Mouse (Mus musculus) stomach, postnatal 0 days (tissue): ENCODE results near the gene Bcl2l11. TPM values are rescaled to one million over a fixed set of nuclear protein-coding genes. Genes with fewer than 3 reads are reported as not detected.
"Not testable (repeated sequence)": the region's sequence is repeated elsewhere in the genome, so short reads cannot be mapped to it uniquely, and the experiment has no call there.

ENCODE experiments used
- ATAC-seq: fragments of 200-750 bp; cut with Nextera tagmentation; 2 replicates; pipeline ENCODE4 v1.8.0; 2017; ENCODE audit not compliant: low FRiP score, low TSS enrichment
- DNase-seq: peaks from one replicate; pipeline ENCODE4 v3.0.0-alpha.2; 2016; ENCODE audit warnings: low spot score
- H3K27ac ChIP-seq: fragments of 300-500 bp; sonication (generic); replicated peaks from 2 replicates; pipeline ENCODE4 v1.5.1; 2014; ENCODE audit warnings: mild to moderate bottlenecking, control low read depth
- H3K27me3 ChIP-seq: fragments of 300-500 bp; sonication (generic); 2 replicates; pipeline ENCODE4 v1.6.1; 2014; ENCODE audit warnings: low read length; ENCODE audit not compliant: control insufficient read depth, insufficient read depth
- H3K36me3 ChIP-seq: fragments of 300-500 bp; sonication (generic); 2 replicates; pipeline ENCODE4 v1.6.1; 2014; ENCODE audit warnings: low read length, mixed read lengths; ENCODE audit not compliant: control insufficient read depth, insufficient read depth
- H3K4me1 ChIP-seq: fragments of 300-500 bp; sonication (generic); replicated peaks from 2 replicates; pipeline ENCODE4 v1.6.1; 2014; ENCODE audit warnings: antibody characterized with exemption; ENCODE audit not compliant: control insufficient read depth, insufficient read depth
- H3K4me2 ChIP-seq: fragments of 300-500 bp; sonication (generic); replicated peaks from 2 replicates; pipeline ENCODE4 v1.6.1; 2014; ENCODE audit warnings: low read depth, mild to moderate bottlenecking, control low read depth, moderate library complexity
- H3K4me3 ChIP-seq: fragments of 300-500 bp; sonication (generic); 2 replicates; pipeline ENCODE4 v1.5.1; 2014; ENCODE audit warnings: low read depth, low read length, control low read depth
- H3K9ac ChIP-seq: fragments of 300-500 bp; sonication (generic); 2 replicates; pipeline ENCODE4 v1.6.1; 2014; ENCODE audit warnings: mild to moderate bottlenecking, low read length, control low read depth, mixed read lengths
- H3K9me3 ChIP-seq: fragments of 300-500 bp; sonication (generic); 2 replicates; pipeline ENCODE4 v1.6.1; 2016; ENCODE audit warnings: low read length; ENCODE audit not compliant: control insufficient read depth
- CTCF ChIP-seq: IDR thresholded peaks from 2 replicates; pipeline ENCODE4 v1.5.1; 2016; ENCODE audit warnings: antibody characterized with exemption, low read depth, mild to moderate bottlenecking, moderate library complexity
- EP300 ChIP-seq: optimal IDR thresholded peaks from 2 replicates; pipeline ENCODE3; 2016; ENCODE audit warnings: antibody characterized with exemption
- WGBS: fragments of 180-500 bp; shearing (Covaris S2); extraction: QIAGEN DNeasy Blood & Tissue Kit; methylation state at CpG from one replicate; pipeline ENCODE4 v1.1.7; 2014; 5-methylcytosine and 5-hydroxymethylcytosine counted together
- polyA plus RNA-seq: library from polyadenylated mRNA; unstranded; fragments of >200 nt; fragmentation: Nextera tagmentation; extraction: Ambion mirVana; gene quantifications from 2 replicates; pipeline ENCODE4 v1.2.1, GENCODE M21; 2015

Gene Bcl2l11
- polyA plus RNA-seq, 1 experiment from 2014 or later, result 6.2 TPM

DNA sequence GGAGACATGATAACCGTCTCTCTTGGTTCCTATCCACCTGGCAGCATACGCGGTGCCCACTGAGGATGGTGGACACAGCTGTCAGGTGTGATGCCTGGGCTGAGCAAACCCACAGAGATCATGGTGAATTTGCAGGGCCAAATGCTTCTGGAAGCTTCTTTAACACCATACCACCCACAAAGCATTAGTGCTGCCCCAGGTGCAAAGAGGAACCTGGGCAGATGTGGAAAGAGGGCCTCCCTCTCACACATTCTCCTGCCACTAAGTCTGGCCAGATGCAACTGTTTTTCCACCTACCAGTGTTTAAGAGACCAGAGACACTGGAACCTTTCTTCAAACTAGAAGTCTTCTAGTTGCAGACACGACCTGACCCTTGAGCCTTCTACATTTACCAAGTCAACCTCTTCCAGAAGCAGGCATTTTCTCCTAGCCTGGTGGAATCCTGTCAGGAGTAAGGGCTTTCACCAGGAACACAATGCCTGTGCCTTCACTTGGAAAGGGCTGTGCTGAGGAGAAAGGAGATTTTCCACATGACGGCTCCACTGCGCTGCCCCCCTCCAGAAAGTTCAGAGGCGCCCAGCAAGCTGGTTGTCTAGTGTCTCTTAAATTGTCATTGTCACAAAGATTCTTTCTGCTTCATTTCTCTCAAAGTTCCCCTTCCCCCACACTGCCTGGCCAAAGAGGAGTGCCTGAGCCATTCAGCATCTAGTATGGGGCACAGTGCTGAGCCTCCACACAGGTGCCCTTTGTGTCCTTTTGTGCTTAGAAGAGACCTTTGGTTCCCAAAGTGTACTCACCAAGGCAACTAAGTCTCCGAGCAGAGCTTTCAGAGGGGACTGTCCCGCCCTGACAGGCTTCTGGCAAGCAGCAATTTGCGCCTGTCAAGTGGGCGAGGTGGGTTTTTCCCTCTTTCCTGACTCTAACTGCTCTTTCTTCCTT, 34.1 kb upstream of the Bcl2l11 start:
- no peak overlapping the region for H3K9ac ChIP-seq
- H3K27me3 ChIP-seq, result no peaks in the 10 kb centered on the region
- no peaks in the 10 kb centered on the region for H3K9me3 ChIP-seq
- ATAC-seq (no peak), DNase-seq (no peak)
- no peak overlapping the region for H3K4me3 ChIP-seq
- H3K36me3 ChIP-seq, result no peaks in the 10 kb centered on the region
- no peak for TF ChIP-seq CTCF
- TF ChIP-seq EP300, result no peak
- H3K27ac ChIP-seq, result no peak overlapping the region
- H3K4me2 ChIP-seq, result no peak overlapping the region
- WGBS, result 81% methylated on average over 11 of the region's 11 CpGs
- H3K4me1 ChIP-seq, result no peaks in the 10 kb centered on the region

DNA sequence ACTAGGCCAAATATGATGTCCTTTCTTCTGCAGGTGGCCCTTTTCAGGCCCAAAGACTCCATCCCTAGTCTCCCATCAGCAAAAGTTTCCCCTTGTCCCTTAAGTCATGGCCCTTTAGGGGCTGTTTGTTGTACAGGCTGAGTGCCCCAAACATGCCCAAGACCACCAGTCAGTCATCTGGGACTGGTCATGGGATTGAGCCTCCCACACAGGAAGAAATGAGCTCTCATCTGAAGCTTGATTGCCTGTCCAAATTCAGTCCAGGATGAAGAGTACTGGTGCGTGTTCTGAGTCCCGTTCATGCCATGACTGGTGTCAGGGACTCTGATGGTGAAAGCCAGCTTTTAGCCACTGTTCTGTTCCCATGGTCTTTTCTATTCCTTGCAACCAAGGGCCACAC, 33.4 kb upstream of the Bcl2l11 start:
- no peaks in the 10 kb centered on the region for H3K4me1 ChIP-seq
- TF ChIP-seq CTCF, result no peak
- no peak for TF ChIP-seq EP300
- DNase-seq, result no peak
- no peak for ATAC-seq
- H3K9ac ChIP-seq, result no peak overlapping the region
- no peak overlapping the region for H3K4me3 ChIP-seq
- WGBS, result 91% methylated on average over 2 of the region's 2 CpGs
- H3K4me2 ChIP-seq, result no peak overlapping the region
- no peaks in the 10 kb centered on the region for H3K9me3 ChIP-seq
- H3K27ac ChIP-seq, result no peak overlapping the region
- no peaks in the 10 kb centered on the region for H3K27me3 ChIP-seq
- H3K36me3 ChIP-seq, result no peaks in the 10 kb centered on the region

DNA sequence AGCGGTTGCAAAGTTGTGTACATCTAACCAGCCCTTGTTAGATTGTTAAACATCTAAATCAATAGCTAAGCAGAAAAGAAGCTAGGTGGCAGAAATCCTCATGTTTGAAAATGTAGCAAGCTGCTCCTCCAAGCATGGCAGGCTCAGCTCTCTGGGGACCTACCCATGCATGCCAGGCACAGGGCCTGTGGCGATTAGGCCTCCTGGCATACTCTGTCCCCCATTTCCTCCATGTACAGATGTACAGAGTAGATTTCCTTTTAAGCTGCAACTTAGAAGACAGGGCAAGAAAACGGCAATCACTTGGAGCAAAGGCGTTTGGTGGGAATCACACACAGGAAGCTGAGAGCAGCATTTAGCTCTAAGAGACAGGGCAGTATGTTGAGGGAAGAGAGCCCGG, 31.6 kb upstream of the Bcl2l11 start:
- no peak overlapping the region for H3K27ac ChIP-seq
- no peak for ATAC-seq
- 67% methylated on average over 5 of the region's 5 CpGs for WGBS
- no peak overlapping the region for H3K9ac ChIP-seq
- no peaks in the 10 kb centered on the region for H3K27me3 ChIP-seq
- H3K4me1 ChIP-seq, result no peaks in the 10 kb centered on the region
- no peak overlapping the region for H3K4me2 ChIP-seq
- DNase-seq, result no peak
- TF ChIP-seq EP300, result no peak
- TF ChIP-seq CTCF, result no peak
- H3K4me3 ChIP-seq, result no peak overlapping the region
- no peaks in the 10 kb centered on the region for H3K9me3 ChIP-seq
- H3K36me3 ChIP-seq, result no peaks in the 10 kb centered on the region

DNA sequence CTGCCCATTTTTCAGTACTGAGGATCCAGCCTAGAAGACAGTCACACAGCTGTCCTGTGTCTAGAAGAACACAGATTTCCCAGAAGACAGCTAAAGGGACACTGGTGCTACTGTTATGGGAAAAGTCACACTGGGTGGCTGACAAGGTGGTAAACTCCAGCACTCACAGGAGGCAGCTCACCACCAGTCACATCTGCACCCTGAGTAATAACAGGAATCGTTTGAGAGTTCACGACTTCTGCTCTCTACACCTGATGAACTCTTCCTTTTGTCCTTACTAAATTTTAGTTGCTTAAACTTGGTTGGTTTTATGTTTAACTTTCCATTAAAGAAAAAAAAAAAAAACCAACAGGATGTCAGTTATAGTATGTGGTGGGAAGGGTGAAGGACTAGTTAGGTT, 31.2 kb upstream of the Bcl2l11 start:
- WGBS, result 50% methylated on average over 2 of the region's 2 CpGs
- DNase-seq (no peak), ATAC-seq (no peak)
- H3K4me3 ChIP-seq, result no peak overlapping the region
- no peak overlapping the region for H3K4me2 ChIP-seq
- H3K9me3 ChIP-seq, result no peaks in the 10 kb centered on the region
- no peak overlapping the region for H3K9ac ChIP-seq
- TF ChIP-seq EP300 (no peak), CTCF (no peak)
- no peak overlapping the region for H3K27ac ChIP-seq
- no peaks in the 10 kb centered on the region for H3K4me1 ChIP-seq
- no peaks in the 10 kb centered on the region for H3K27me3 ChIP-seq
- H3K36me3 ChIP-seq, result no peaks in the 10 kb centered on the region

DNA sequence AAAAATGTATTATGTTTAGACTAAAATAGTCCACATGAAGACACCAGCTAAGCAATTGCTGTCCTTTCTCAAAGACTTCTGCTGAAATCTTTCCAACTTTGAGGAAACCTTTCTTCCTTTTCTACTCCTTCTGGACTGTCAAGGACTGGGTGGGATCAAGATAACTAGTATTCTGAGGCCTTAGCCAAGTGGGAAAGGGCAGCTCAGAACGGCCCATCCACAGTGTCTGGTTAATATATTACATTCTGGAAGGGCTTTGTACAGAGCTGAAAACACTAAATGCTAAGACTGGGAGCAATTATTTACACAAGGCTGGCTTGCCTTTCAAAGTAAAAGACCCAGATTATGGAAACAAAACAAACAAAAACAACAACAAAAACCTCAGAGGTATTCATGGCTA, 30.6 kb upstream of the Bcl2l11 start:
- Histone ChIP-seq H3K4me2 (no peak overlapping the region), H3K27me3 (no peaks in the 10 kb centered on the region), H3K9ac (no peak overlapping the region), H3K9me3 (no peaks in the 10 kb centered on the region), H3K4me3 (no peak overlapping the region), H3K4me1 (no peaks in the 10 kb centered on the region), H3K27ac (no peak overlapping the region), H3K36me3 (no peaks in the 10 kb centered on the region)
- 3% methylated on average over 1 of the region's 1 CpGs for WGBS
- TF ChIP-seq EP300, result no peak
- no peak for TF ChIP-seq CTCF
- DNase-seq (no peak), ATAC-seq (no peak)

DNA sequence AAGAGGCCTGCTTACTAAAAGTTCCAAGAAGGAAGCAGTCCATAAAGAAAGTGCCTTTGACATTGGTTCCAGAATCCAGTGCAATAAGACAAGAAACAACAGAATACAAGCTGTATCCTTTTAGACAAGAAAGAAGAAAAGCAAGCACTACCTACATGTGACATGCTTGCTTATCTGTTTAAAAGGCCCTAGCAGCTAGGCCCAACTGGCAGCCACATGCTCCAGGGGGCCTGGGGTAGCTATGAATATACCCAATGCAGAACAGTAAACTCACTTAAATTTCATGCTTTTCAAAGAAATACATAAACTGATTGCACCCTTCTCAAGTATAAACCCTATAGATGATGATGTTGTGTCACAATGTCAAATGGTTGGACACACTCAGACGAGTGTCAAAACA, 29.8 kb upstream of the Bcl2l11 start:
- no peak overlapping the region for H3K9ac ChIP-seq
- H3K4me3 ChIP-seq, result no peak overlapping the region
- H3K4me1 ChIP-seq, result no peaks in the 10 kb centered on the region
- no peaks in the 10 kb centered on the region for H3K27me3 ChIP-seq
- DNase-seq (no peak), ATAC-seq (no peak)
- H3K9me3 ChIP-seq, result no peaks in the 10 kb centered on the region
- TF ChIP-seq EP300 (no peak), CTCF (no peak)
- no peak overlapping the region for H3K27ac ChIP-seq
- no peak overlapping the region for H3K4me2 ChIP-seq
- H3K36me3 ChIP-seq, result no peaks in the 10 kb centered on the region
- WGBS, result 70% methylated on average over 1 of the region's 1 CpGs

DNA sequence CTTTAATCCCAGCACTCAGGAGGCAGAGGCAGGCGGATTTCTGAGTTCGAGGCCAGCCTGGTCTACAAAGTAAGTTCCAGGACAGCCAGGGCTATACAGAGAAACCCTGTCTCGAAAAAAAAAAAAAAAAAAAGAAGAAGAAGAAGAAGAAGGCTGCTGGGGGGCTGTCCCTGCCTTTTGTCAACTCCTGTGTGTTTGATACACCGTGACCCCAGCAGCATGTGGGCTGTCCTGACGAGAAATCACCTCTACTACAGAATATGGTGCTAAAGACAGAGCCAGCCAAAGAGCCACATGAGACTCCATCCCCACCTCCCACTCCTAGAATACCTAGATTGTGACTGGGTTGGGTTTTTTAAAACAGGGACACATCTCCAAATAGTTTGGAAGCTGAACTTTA, 27.7 kb upstream of the Bcl2l11 start:
- not testable (repeated sequence) for H3K27ac ChIP-seq, H3K4me2 ChIP-seq, H3K27me3 ChIP-seq, ATAC-seq, H3K9ac ChIP-seq, H3K4me1 ChIP-seq, DNase-seq, H3K9me3 ChIP-seq, H3K36me3 ChIP-seq, H3K4me3 ChIP-seq
- 71% methylated on average over 4 of the region's 5 CpGs for WGBS
